Mouse (Mus musculus): Measurements from ENCODE around the gene Map3k7cl.

Map3k7cl gene

GRCm38 (mm10) chr16:87635213-87635755 lies 82.2 kb downstream of the Map3k7cl start:
- no peak for DNase-seq (ENCODE audit: extremely low read depth, low read depth, low spot score)

GRCm38 (mm10) chr16:87635841-87636240 lies 82.7 kb downstream of the Map3k7cl start:
- DNase-seq (ENCODE audit: extremely low read depth, low read depth, low spot score), result no peak

GRCm38 (mm10) chr16:87638098-87638497 lies 85.0 kb downstream of the Map3k7cl start:
- no peak for DNase-seq (ENCODE audit: extremely low read depth, low read depth, low spot score)

DNA sequence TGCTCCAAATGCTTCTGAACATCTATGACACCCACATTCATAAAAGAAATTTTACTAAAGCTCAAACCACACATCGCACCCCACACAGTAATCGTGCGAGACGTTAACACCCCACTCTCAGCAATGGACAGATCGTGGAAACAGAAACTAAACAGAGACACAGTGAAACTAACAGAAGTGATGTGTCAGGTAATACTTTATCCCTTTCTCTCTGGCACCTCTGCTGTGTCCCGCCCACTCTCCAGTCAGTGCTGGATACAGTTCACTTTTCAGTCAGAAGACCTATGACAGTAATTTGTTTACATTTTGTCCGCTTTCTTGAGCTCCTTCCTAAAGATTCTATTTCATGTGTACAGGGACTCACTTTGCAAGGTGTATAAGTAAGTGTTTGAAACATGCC lies 89.1 kb downstream of the Map3k7cl start:
- no peak for DNase-seq (ENCODE audit: extremely low read depth, low read depth, low spot score)

DNA sequence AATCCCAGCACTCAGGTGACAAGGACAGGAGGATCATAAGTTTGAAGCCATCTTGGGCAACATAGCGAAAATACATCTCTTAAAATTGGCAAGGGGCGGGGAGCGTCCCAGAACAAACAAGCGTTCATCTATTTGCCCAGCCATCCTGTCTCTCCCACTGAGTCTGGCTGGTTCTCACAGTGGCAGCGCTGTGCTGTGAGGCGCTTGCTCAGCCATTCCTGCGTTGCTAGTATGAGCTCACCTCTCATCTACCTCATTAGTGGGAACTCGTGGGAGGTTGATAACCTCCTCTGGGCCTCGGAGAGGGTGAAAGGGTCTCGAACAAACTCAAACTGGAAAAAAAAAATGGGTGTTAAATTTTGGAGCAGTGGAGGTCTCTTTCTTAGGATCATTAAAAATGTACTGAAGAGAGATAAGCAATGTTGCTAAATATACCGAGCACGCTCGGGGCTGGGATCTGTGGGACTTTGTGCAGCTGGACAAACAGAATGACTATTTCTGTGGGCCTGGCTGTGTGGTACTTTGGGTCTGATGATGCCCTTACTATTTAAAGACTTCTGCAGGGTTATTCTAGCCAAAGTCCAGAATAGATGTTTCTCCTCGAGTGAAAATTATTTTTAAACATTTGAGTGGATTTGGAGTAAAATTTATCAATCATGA lies 91.1 kb downstream of the Map3k7cl start:
- DNase-seq (ENCODE audit: extremely low read depth, low read depth, low spot score), result no peak

All from fat pad, adult 2 months (tissue).